Mouse (Mus musculus) heart, embryonic 15.5 days (tissue): ENCODE data around the gene Bbs12. TPM values are rescaled to one million over a fixed set of nuclear protein-coding genes. Genes with fewer than 3 reads are reported as not detected.

Experiments
- ATAC-seq: fragments of 200-750 bp; cut with Nextera tagmentation; replicated peaks from 2 replicates; pipeline ENCODE4 v1.8.0; 2017; ENCODE audit warnings: low read depth, moderate TSS enrichment; ENCODE audit not compliant: insufficient number of reproducible peaks, insufficient read depth, low FRiP score
- H3K27ac ChIP-seq: fragments of 300-500 bp; sonication (generic); 2 replicates; pipeline ENCODE4 v1.5.1; 2015; ENCODE audit warnings: mild to moderate bottlenecking, inconsistent platforms
- H3K27me3 ChIP-seq: fragments of 300-500 bp; sonication (generic); 2 replicates; pipeline ENCODE4 v1.6.1; 2015; ENCODE audit warnings: inconsistent platforms
- H3K36me3 ChIP-seq: fragments of 300-500 bp; sonication (generic); 2 replicates; pipeline ENCODE4 v1.6.1; 2015; ENCODE audit warnings: mild to moderate bottlenecking, inconsistent platforms
- H3K4me1 ChIP-seq: fragments of 300-500 bp; sonication (generic); replicated peaks from 2 replicates; pipeline ENCODE4 v1.6.1; 2015; ENCODE audit warnings: inconsistent platforms
- H3K4me2 ChIP-seq: fragments of 300-500 bp; sonication (generic); 2 replicates; pipeline ENCODE4 v1.6.1; 2015; ENCODE audit warnings: inconsistent platforms, mild to moderate bottlenecking, moderate library complexity
- H3K4me3 ChIP-seq: fragments of 300-500 bp; sonication (generic); 2 replicates; pipeline ENCODE4 v1.5.1; 2015; ENCODE audit warnings: mild to moderate bottlenecking, inconsistent platforms
- H3K9ac ChIP-seq: fragments of 300-500 bp; sonication (generic); 2 replicates; pipeline ENCODE4 v1.6.1; 2015; ENCODE audit warnings: mild to moderate bottlenecking, inconsistent platforms
- H3K9me3 ChIP-seq: fragments of 300-500 bp; sonication (generic); replicated peaks from 2 replicates; pipeline ENCODE4 v1.6.1; 2016; ENCODE audit warnings: inconsistent platforms
- WGBS: fragments of 180-500 bp; shearing (Covaris S2); methylation state at CpG from one replicate; pipeline ENCODE4 v1.1.7; 2015; ENCODE audit warnings: mixed read lengths; 5-methylcytosine and 5-hydroxymethylcytosine counted together
- polyA plus RNA-seq: library from polyadenylated mRNA; unstranded; fragments of >200 nt; fragmentation: Nextera tagmentation; extraction: Ambion mirVana; gene quantifications from 2 replicates; pipeline ENCODE4 v1.2.1, GENCODE M21; 2015

Bbs12 gene
- polyA plus RNA-seq, 1 experiment from 2014 or later, result 4.5 TPM

DNA sequence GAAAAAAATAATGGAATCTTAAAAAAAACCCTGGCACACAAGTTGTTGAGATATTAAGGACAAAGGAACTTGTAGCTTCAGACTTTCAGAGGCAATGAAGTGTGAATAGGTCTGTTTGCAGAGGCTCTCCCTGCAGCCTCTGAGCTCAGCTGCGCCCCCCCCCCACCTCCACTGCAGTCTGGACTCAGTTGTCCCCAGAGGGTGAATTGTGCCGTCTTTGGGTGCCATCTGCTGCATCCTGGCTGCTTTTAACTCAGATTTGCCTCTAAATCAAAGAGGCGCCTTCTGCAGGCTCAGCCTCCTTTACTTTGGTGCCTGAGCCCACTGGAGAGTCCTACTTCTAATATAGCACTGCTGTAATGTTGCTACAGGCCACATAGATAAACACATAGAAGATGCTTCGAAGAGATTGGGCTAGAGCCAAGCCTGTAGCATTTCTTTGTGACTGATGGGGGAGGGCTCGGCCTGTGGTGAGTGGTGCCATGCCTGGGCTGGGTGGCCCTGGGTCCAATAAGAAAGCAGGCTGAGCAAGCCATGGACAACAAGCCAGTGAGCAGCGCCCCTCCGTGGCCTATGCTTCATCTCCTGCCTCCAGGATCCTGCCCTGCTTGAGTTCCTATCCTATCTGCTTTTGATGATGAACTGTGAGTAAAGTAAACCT lies 21.3 kb upstream of the Bbs12 start:
- Histone ChIP-seq H3K4me3 (no peak overlapping the region), H3K9ac (no peak overlapping the region), H3K27ac (no peak overlapping the region), H3K36me3 (no peaks in the 10 kb centered on the region), H3K9me3 (no peaks in the 10 kb centered on the region), H3K4me2 (no peak overlapping the region), H3K27me3 (no peaks in the 10 kb centered on the region), H3K4me1 (no peaks in the 10 kb centered on the region)
- WGBS, result 59% methylated on average over 7 of the region's 7 CpGs
- no peak for ATAC-seq

DNA sequence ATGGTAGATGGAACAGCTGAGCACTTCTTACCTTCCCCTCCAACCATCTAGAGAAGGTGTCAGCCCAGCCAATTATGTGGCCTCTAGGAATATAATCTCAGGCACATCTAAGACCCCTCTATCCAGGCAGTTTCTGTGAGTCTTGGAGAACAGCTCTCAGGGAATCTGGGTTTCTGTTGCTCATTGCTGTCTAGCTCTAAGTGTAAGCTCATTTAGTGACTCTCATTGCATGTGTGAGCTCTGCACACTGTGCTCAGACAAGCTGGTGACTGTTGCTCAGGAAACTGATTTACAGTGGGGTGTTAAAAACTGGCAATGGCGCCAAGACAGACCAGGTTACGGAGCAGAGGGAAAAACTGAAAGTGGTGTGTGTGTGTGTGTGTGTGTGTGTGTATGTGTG lies 20.4 kb upstream of the Bbs12 start:
- no peaks in the 10 kb centered on the region for H3K9me3 ChIP-seq
- H3K9ac ChIP-seq, result no peak overlapping the region
- no peak overlapping the region for H3K27ac ChIP-seq
- no peak overlapping the region for H3K4me2 ChIP-seq
- H3K4me3 ChIP-seq, result no peak overlapping the region
- H3K4me1 ChIP-seq, result no peaks in the 10 kb centered on the region
- 76% methylated on average over 2 of the region's 2 CpGs for WGBS
- ATAC-seq, result no peak
- H3K27me3 ChIP-seq, result no peaks in the 10 kb centered on the region
- no peaks in the 10 kb centered on the region for H3K36me3 ChIP-seq

DNA sequence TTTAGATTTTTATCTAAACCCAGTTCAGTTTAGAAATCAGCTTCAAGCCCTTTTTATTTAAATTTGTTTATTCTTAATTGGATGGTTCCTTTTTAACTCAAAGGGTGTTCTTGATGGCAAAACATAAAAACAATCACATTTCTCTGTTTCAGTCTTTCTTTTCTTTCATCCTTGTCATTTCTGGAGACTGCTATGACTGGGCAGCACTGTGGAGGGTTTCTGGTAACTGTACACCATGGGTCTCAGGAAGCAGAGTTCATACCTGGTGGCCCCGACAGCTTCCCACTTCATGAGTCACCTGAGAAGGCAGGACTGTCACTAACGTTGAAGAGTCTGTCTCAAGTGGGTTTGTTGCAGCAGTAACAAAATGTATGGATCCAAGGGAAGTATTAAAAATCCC lies 19.7 kb upstream of the Bbs12 start:
- Histone ChIP-seq H3K9ac (no peak overlapping the region), H3K27me3 (no peaks in the 10 kb centered on the region), H3K4me1 (no peaks in the 10 kb centered on the region), H3K4me3 (no peak overlapping the region), H3K36me3 (no peaks in the 10 kb centered on the region), H3K27ac (no peak overlapping the region), H3K9me3 (no peaks in the 10 kb centered on the region), H3K4me2 (no peak overlapping the region)
- 56% methylated on average over 2 of the region's 2 CpGs for WGBS
- no peak for ATAC-seq

DNA sequence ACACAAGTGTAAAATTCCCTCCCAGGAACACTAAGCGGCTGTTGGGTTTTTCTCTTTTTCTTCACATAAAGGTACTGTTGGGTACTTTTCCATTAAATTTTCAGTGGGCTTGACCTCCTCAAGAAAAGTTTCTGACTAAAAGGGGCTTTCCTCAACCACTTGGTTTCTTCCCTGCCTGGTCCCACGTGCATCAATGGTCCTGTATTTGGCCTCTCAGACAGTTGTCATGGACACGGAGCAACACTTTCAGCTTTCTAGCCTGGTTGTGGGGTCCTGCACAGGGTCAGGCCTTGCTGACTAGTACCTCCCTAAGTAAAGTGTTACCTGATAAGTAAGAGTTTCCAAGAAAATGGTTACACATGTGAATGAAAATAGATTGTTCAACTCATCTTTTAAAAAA lies 12.9 kb upstream of the Bbs12 start:
- Histone ChIP-seq H3K9ac (no peak overlapping the region), H3K4me3 (no peak overlapping the region), H3K27me3 (no peaks in the 10 kb centered on the region), H3K9me3 (no peaks in the 10 kb centered on the region), H3K27ac (no peak overlapping the region), H3K4me2 (no peak overlapping the region), H3K4me1 (no peaks in the 10 kb centered on the region), H3K36me3 (no peaks in the 10 kb centered on the region)
- no peak for ATAC-seq
- WGBS, result 64% methylated on average over 3 of the region's 3 CpGs

DNA sequence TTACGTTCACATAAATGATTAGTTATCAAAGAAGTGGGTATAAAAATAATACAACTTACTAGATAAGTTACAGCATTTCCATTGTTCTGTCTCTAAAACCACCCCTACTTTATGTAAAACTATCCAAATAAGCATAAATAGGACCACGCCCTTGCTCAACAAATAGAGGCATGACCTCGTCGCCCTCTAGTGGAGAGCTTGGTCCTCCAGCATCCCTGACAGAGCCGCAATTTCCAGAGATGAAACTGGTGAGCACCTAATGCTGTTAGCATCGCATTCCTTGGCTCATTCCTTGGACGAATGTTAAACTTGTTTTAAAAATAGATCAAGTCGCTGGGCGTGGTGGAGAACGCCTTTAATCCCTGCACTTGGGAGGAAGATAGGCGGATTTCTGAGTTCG lies 9.7 kb upstream of the Bbs12 start:
- no peak overlapping the region for H3K4me3 ChIP-seq
- no peaks in the 10 kb centered on the region for H3K36me3 ChIP-seq
- no peak overlapping the region for H3K9ac ChIP-seq
- WGBS, result 32% methylated on average over 12 of the region's 12 CpGs
- no peak for ATAC-seq
- no peak overlapping the region for H3K4me2 ChIP-seq
- no peaks in the 10 kb centered on the region for H3K4me1 ChIP-seq
- no peaks in the 10 kb centered on the region for H3K9me3 ChIP-seq
- H3K27ac ChIP-seq, result no peak overlapping the region
- H3K27me3 ChIP-seq, result no peaks in the 10 kb centered on the region

- no peaks in the 10 kb centered on the region for H3K27me3 ChIP-seq
- no peak overlapping the region for H3K4me2 ChIP-seq
- no peak overlapping the region for H3K4me3 ChIP-seq
- no peak for ATAC-seq
- 58% methylated on average over 8 of the region's 8 CpGs for WGBS
- no peaks in the 10 kb centered on the region for H3K4me1 ChIP-seq
- H3K9ac ChIP-seq, result no peak overlapping the region
- H3K9me3 ChIP-seq, result no peaks in the 10 kb centered on the region
- no peaks in the 10 kb centered on the region for H3K36me3 ChIP-seq
- H3K27ac ChIP-seq, result no peak overlapping the region
Measured at GRCm38 (mm10) chr3:37303392-37304139, 8.8 kb upstream of the Bbs12 start.

DNA sequence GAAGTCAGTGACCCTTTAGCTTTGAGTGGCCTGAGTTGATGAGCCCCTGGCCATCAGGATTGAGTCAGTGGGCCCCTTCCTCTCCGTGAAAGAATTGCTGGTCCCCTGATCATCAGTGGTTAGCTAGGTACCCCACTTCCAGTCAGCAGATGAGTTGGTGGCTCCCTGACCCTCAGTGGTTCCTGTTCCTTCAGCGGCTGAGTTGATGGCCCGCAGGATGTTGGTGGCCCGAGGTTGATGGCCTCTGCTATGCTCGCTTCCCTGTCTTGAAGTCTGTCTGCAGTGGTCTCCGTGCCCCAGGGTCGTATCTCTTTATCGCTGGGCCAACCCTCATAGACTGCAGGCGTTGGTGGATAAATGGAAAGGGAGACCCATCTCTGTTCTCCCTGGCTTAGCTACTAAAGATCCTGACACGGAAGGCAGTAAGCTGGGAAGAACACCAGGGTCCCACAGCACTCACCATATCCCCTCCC lies 421 bp upstream of the Bbs12 start:
- peak overlapping the region; percentile 86 for H3K4me2 ChIP-seq
- H3K27me3 ChIP-seq, result no peaks in the 10 kb centered on the region
- H3K9ac ChIP-seq, result peak overlapping the region; percentile 93
- ATAC-seq, result no peak; the same call in none of the 2 replicates
- H3K4me1 ChIP-seq, result peaks cover 14% of the 10 kb centered on the region; the same call in 1 of the 2 replicates
- peak overlapping the region; percentile 96 for H3K4me3 ChIP-seq
- WGBS, result 2% methylated on average over 10 of the region's 10 CpGs
- H3K27ac ChIP-seq, result no peak overlapping the region
- H3K36me3 ChIP-seq, result no peaks in the 10 kb centered on the region
- H3K9me3 ChIP-seq, result no peaks in the 10 kb centered on the region

DNA sequence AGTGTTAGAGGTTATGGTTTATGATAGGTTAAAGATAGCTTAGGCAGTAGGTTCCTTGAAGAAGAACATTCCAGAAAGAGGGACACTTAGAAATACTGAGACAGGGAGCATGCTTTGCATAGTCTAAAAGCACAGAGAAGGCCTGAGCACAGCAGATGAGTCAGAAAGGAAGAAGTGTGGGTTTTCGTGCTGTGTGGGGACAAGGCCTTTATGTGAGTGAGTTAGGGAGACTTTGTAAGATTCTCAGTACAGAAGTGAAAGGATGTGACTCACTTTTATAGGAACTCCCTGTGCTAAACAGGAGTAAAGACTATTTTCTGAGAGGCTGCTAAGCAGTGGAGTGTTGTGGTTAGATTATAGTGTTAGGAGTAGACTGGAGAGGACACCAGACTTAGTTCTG lies 1.0 kb downstream of the Bbs12 start:
- H3K27ac ChIP-seq, result peak overlapping the region; percentile 27; the same call in 1 of the 2 replicates
- H3K9me3 ChIP-seq, result no peaks in the 10 kb centered on the region
- peaks cover 14% of the 10 kb centered on the region; the same call in 1 of the 2 replicates for H3K4me1 ChIP-seq
- no peak for ATAC-seq
- WGBS, result 23% methylated on average over 1 of the region's 1 CpGs
- no peaks in the 10 kb centered on the region for H3K36me3 ChIP-seq
- H3K4me3 ChIP-seq, result peak overlapping the region; percentile 96
- H3K4me2 ChIP-seq, result peak overlapping the region; percentile 86
- no peaks in the 10 kb centered on the region for H3K27me3 ChIP-seq
- no peak overlapping the region; the same call in 1 of the 2 replicates for H3K9ac ChIP-seq

- no peak for ATAC-seq
- Histone ChIP-seq H3K4me2 (no peak overlapping the region), H3K4me1 (peaks cover 14% of the 10 kb centered on the region; the same call in 1 of the 2 replicates), H3K27ac (no peak overlapping the region), H3K27me3 (no peaks in the 10 kb centered on the region), H3K4me3 (no peak overlapping the region), H3K9ac (no peak overlapping the region), H3K36me3 (peaks cover 7% of the 10 kb centered on the region; the same call in 1 of the 2 replicates), H3K9me3 (no peaks in the 10 kb centered on the region)
- WGBS, result 95% methylated on average over 1 of the region's 1 CpGs
Measured at GRCm38 (mm10) chr3:37316233-37316632, 3.9 kb downstream of the Bbs12 start.

- Histone ChIP-seq H3K27ac (no peak overlapping the region), H3K9ac (no peak overlapping the region), H3K9me3 (no peaks in the 10 kb centered on the region), H3K4me3 (no peak overlapping the region), H3K27me3 (no peaks in the 10 kb centered on the region), H3K4me2 (no peak overlapping the region), H3K4me1 (no peaks in the 10 kb centered on the region), H3K36me3 (peaks cover 3% of the 10 kb centered on the region; the same call in 1 of the 2 replicates)
- 28% methylated on average over 3 of the region's 3 CpGs for WGBS
- no peak for ATAC-seq
Measured at GRCm38 (mm10) chr3:37324310-37324709, 12.0 kb downstream of the Bbs12 start.

DNA sequence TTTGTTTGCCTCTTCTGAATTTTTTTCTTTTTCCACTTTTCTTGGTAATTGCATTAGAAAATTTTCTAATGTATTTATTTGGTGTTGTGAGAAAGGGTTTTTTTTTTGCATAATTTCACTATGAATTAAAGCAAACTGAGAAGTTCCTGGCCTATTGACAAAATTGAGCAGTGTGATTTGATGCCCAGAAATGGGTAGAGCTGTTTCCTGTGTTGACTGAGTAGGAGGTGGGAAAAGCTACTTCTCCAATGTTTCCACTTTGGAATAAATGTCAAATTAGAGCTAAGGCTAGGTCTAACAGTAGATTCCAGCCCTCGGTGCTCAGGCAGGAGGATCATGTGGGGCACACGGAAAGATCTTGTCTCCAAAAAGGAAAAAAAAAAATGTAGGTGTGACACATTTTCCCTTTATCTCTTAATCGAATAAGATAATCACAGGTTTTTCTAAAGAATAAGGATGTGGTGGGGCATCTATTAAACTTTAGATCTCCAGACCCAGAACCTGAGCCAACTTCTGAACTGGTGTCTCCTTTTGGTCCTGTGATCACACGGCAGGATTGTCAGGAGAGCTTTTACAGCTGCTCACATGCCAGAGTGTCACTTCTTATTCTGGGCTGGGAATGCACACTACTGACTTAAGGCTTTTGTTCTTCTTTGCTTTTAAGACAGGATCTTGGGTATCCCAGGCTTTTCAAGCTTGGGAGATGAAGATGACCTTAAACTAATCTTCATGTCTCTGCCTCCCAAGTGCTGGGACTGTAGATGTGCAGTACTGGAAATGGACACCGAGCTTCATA lies 13.2 kb downstream of the Bbs12 start:
- Histone ChIP-seq H3K36me3 (no peaks in the 10 kb centered on the region), H3K27ac (no peak overlapping the region), H3K4me2 (no peak overlapping the region), H3K4me1 (no peaks in the 10 kb centered on the region), H3K9me3 (no peaks in the 10 kb centered on the region), H3K27me3 (no peaks in the 10 kb centered on the region), H3K9ac (no peak overlapping the region), H3K4me3 (no peak overlapping the region)
- 61% methylated on average over 5 of the region's 5 CpGs for WGBS
- no peak for ATAC-seq
